Mouse (Mus musculus): ENCODE data around the gene Os9. TPM values are rescaled to one million over a fixed set of nuclear protein-coding genes. Genes with fewer than 3 reads are reported as not detected.

The Os9 gene
- total RNA-seq, 2 experiments from 2014 or later = 29.4 to 33.9 TPM

Other genes with a start within 250 kb of the Os9 start
- gene Atp23, start 219.8 kb downstream of the Os9 start, total RNA-seq (2021) = 1 to 10 TPM; 2.9 to 4.2 TPM
- gene Ctdsp2, start 142.4 kb downstream of the Os9 start, total RNA-seq (2021) = 100 to 1,000 TPM; 135 to 155 TPM
- under 1 TPM; 0.33 to 0.95 TPM for gene Avil, start 120.4 kb downstream of the Os9 start, total RNA-seq (2021)
- 10 to 100 TPM; 23.5 to 29.5 TPM for gene Tsfm, start 90.3 kb downstream of the Os9 start, total RNA-seq (2021)
- 10 to 100 TPM; 14.7 to 18.9 TPM for gene Mettl1, start 79.7 kb downstream of the Os9 start, total RNA-seq (2021)
- gene Eef1akmt3, start 79.6 kb downstream of the Os9 start, total RNA-seq (2021) = under 1 TPM; 0.21 to 0.84 TPM
- gene Cyp27b1, start 72.9 kb downstream of the Os9 start, total RNA-seq (2021) = under 1 TPM; 0.45 to 0.49 TPM
- 1 to 10 TPM; 1.1 to 2.0 TPM for gene March9, start 60.9 kb downstream of the Os9 start, total RNA-seq (2021)
- gene Cdk4, start 57.6 kb downstream of the Os9 start, total RNA-seq (2021) = 100 to 1,000 TPM; 122 to 147 TPM
- 10 to 100 TPM; 29.7 to 32.0 TPM for gene Tspan31, start 50.9 kb downstream of the Os9 start, total RNA-seq (2021)
- gene Agap2, start 45.8 kb downstream of the Os9 start, total RNA-seq (2021) = 1 to 10 TPM; 2.7 to 3.4 TPM
- 1 to 10 TPM; 1.6 to 3.3 TPM for gene B4galnt1, start 44.1 kb upstream of the Os9 start, total RNA-seq (2021)
- gene Slc26a10, start 59.5 kb upstream of the Os9 start, total RNA-seq (2021) = 1 to 10 TPM; 3.0 to 6.1 TPM
- gene Arhgef25, start 69.0 kb upstream of the Os9 start, total RNA-seq (2021) = 10 to 100 TPM; 16.2 to 26.2 TPM
- gene Dtx3, start 74.6 kb upstream of the Os9 start, total RNA-seq (2021) = 10 to 100 TPM; 28.8 to 37.6 TPM
- 1 to 10 TPM; 8.5 to 9.6 TPM for gene Pip4k2c, start 90.5 kb upstream of the Os9 start, total RNA-seq (2021)
- 1 to 10 TPM; 1.1 to 1.6 TPM for gene Kif5a, start 142.2 kb upstream of the Os9 start, total RNA-seq (2021)
- 100 to 1,000 TPM; 117 to 120 TPM for gene Dctn2, start 145.2 kb upstream of the Os9 start, total RNA-seq (2021)
- gene Mbd6, start 167.9 kb upstream of the Os9 start, total RNA-seq (2021) = 10 to 100 TPM; 18.7 to 28.9 TPM
- 10 to 100 TPM; 44.5 to 54.8 TPM for gene Mars, start 190.7 kb upstream of the Os9 start, total RNA-seq (2021)
- gene Arhgap9, start 200.8 kb upstream of the Os9 start, total RNA-seq (2021) = 1 to 10 TPM; 1.1 to 2.3 TPM
- 1 to 10 TPM; 3.3 to 6.8 TPM for gene Gli1, start 220.8 kb upstream of the Os9 start, total RNA-seq (2021)
- gene Inhbe, start 233.3 kb upstream of the Os9 start, total RNA-seq (2021) = not detected
- gene Inhbc, start 249.3 kb upstream of the Os9 start, total RNA-seq (2021) = not detected

All from gastrocnemius, postnatal 10 days (tissue).